Mouse (Mus musculus) erythroblast, adult 5-6 weeks (primary cell): Measurements from ENCODE around the gene Tbc1d30. TPM values are rescaled to one million over a fixed set of nuclear protein-coding genes. Genes with fewer than 3 reads are reported as not detected.
"Not testable (repeated sequence)": the region's sequence is repeated elsewhere in the genome, so short reads cannot be mapped to it uniquely, and the experiment has no call there.

Experiments used
- ATAC-seq: replicated peaks from 2 replicates; pipeline ENCODE4 v1.8.0; 2016; ENCODE audit warnings: moderate number of reproducible peaks, mild to moderate bottlenecking, moderate TSS enrichment, inconsistent platforms; ENCODE audit not compliant: poor library complexity, low FRiP score, severe bottlenecking
- total RNA-seq, 2 experiments: library from RNA; stranded (forward) in 1 of 2; stranded (reverse) in 1 of 2; fragments of 150-400 nt in 1 of 2; fragments of 200-764, 138-1000 nt in 1 of 2; gene quantifications; 2 replicates each; pipeline versions ENCODE4 v1.2.3 to v1.2.4; 2015 to 2017; ENCODE audit warnings: low replicate concordance in 2 of 2

Tbc1d30 gene
- total RNA-seq, 2 experiments from 2014 or later = 0.60 TPM; not detected in 1

DNA sequence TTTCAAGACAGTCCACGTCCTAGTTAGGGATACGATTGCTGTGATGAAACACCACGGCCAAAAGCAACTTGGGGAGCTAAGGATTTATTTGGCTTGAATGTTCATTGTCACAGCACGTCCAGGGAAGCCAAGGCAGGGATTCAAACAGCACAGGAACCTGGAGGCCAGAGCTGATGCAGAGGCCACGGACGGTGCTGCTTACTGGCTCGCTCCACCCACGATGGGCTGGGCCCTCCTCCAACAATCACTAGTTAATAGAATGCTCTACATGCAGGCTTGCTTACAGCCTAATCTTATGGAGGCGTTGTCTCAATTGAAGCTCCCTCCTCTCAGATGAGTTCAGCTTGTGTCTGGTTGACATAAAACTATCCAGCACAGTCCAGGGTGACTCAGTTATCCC lies 16.7 kb upstream of the Tbc1d30 start:
- ATAC-seq = no peak

DNA sequence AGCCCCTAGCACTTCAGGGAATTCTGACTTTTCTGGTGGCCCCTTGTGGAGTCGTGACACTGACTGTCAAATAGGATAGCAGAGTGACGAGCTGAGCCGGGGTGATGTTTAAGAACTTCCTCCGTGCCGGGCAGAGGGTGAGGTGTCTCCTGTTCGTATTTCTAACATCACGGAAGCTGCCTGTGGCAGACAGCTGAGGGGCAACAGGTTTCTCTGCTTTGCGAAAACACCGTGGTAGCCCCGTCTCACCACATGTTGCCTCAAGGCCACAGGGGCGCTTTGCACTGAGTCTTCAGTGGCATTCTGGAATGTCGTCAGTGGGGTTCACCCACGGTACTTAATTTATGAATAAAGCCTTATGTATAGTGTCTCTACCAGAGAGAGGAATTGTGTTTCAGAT lies 16.2 kb upstream of the Tbc1d30 start:
- ATAC-seq = no peak

DNA sequence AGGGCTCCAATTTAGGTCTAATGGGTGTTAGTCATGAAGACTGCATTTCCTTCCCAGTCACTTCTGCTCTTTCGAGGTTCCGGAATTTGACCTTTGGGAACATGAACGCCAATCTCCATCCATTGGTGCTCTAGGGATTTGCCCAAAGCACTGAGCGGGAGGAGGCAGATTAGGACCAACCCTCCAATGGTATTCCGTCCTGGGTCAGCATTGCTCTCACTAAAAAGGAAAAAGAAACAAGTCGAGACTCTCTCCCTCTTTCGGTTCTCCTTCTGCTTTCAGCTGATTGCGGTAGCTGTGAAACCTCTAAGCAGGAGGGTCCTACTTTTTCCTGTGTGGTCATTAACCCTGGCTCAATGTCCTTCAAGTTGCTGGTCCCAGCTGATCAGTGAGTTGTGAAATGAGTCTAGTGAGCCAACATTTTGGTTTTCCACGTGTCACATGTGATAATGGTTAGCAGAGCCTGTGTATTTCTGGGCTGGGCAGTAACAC lies 14.7 kb upstream of the Tbc1d30 start:
- no peak for ATAC-seq

DNA sequence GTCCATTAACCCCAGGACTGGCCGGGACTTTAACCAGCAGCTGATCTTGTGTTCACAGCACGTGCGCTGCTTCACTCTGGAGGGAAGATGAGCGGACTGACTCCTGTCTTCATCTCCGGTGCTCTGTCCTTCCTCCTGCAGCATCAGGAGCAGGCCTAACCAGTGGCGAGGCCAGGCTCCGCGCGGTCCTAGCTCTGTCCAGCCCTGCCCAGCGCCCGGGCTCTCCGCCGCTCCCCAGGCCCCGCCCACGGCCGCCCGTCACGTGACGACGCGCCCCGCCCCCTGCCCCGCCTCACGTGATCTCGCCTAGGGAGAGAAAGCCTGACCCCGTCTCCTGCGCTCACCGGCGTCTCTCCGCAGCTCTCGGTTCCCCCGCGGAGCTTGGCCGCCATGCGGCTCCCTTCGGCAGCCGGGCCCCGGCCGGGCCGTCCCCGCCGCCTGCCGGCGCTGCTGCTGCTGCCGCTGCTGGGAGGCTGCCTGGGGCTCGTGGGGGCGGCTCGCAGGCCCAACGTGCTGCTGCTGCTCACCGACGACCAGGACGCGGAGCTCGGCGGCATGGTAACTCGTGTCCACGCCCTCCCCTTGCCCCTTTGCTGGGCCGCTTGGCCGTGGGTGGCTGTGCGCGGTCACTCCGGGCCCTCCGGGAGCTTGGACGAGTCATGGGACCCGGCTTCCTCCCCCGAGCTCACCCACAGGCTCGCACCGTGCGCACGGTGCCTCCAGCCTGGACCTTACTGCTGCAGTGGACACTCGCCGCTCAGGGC lies 13.9 kb upstream of the Tbc1d30 start, which contains the start of gene Gns:
TSS of gene Gns (plus strand) at position 290 of the 764 bp plus-strand sequence.
- peak; percentile 80 for ATAC-seq

DNA sequence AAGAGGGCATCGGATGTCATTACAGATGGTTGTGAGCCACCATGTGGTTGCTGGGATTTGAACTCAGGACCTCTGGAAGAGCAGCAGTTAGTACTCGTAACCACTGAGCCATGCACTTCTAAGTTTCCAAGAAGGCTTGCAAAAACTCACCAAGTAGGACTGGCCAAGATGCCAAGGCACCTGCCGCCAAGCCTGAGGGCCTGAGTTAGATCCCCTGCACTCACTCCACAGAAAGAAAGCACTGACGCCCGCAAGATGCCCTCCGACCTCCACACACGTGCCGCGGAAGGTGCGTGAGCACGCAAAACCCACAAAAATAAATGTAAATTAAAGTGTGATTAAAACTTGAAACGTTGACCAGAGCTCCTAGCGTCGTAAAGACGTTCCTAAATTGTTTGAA lies 13.2 kb upstream of the Tbc1d30 start:
- ATAC-seq = no peak

DNA sequence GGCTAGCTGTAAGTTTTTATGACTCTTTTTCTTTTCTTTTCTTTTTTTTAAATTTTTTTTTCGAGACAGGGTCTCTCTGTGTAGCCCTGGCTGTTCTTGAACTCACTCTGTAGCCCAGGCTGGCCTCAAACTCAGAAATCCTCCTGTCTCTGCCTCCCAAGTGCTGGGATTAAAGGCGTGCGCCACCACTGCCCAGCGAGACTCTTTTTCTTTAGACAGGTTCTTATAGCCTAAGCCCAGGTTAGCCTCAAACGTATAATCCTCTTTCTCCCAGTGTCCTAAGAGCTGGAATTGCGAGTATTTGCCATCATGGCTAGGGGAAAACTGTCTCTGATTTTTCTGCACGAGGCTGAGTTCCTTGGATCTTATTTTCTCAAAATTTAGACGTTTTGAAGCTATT lies 12.1 kb upstream of the Tbc1d30 start:
- no peak for ATAC-seq

DNA sequence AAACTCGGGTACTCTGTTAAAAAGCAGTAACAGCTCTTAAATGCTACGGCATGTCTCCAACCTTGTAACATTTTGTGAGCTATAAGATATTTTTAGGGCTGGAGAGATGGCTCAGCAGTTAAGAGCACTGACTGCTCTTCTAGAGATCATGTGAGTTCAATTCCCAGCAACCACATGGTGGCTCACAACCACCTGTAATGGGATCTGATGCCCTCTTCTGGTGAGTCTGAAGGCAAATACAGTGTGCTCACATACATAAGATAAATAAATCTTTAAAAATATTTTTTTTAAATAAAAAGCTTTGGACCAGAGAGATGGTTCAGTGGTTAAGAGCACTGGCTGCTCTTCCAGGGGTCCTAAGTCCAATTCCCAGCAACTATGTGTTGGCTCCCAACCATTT lies 9.3 kb upstream of the Tbc1d30 start:
- ATAC-seq = no peak

DNA sequence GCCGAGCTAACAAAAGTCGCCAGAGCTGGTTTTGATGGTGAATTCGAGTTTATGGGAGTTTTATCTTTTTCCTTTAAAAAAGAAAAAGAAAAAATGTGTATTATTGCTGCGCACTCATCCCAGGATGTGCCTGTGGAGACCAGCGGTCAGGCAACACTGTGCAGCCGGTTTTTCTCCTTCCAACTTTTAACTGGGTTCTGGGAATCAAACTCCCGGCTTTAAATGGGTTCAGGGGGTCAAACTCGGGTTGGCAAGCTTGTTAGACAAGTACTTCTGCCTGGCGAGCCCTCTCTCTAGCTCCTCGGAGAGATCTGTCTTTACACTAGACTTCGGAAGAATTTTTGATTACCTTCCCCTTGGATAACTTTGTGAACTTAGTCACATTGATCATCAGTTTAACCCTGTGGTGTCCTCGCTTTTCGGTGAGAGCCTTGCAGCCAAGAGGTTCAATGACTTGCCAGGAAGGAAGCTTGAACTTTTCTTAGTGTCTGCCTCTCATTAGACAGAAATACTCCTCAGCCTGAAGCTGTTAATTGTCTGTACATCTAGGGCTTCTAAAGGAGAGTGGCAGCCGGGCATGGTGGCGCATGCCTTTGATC lies 713 bp upstream of the Tbc1d30 start:
- ATAC-seq = no peak

DNA sequence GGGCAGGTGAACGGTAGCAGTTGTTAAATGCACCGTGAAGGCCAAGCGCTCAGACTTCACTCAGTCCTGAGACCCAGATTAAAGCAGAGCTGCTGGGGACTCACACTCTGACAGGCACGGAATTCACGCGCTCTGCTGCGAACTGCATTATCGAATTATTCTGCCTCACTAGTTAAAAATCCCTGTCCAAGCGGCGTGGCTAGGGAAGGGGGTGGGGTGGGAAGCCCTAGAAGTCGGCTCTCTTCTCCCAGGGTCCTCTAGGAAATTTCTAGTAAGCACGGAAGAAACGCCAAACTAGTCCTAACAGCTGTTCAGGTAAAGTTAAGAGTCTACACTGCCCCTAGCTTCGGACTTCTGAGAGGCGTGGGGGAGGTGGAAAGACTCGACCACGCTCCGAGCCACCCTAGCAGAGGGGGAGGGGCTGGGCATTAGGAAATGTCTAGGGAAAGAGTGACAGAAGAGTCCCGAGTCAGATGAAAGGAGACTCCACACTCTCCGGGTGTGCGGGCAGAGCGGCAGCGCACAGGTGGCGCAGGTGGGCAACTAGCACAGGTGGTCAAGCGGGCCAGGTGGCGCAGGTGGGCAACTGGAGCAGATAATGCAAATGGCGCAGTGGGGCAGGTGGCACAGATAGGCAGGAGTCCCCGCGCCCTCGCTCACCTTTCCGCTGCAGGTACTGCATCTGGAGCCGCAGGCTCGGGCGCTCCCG lies 567 bp downstream of the Tbc1d30 start:
- ATAC-seq = no peak

DNA sequence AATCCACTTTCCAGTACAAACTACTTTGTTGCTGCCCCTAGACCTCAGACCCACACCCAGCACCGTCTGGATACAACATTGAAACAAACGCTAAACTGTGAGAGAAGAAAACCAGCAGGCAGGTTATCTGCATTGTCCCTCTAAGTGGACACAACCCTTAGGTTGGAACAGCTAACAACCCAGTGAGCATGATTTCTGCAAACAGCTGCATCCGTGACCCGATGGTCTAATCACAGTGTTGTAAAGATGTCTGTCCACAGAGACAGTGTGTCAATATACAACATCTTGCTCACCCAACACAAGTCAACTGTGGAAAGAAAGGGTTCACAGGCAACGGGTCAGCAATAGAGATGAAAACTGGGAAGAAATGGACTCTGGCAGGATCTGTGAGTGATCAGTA lies 1.8 kb downstream of the Tbc1d30 start:
- ATAC-seq = no peak

DNA sequence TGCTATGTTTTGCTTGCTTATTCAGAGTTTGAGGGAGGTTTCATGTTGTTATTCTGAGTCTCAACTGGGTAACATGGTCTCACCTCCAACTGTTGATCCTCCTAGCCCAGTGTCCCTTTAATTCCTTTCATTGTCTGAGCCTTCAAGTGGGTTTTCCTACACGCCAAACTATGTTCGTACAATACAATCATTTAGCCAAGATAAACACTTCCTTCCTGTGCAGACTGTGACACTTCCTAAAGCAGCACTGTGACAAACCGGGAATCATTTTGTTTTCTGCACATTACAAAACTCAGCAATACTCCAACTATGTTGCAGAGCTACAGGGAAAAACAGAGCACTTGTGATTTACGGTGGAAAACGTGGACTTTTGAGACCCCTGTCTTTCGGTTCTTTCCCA lies 7.2 kb downstream of the Tbc1d30 start:
- no peak for ATAC-seq

DNA sequence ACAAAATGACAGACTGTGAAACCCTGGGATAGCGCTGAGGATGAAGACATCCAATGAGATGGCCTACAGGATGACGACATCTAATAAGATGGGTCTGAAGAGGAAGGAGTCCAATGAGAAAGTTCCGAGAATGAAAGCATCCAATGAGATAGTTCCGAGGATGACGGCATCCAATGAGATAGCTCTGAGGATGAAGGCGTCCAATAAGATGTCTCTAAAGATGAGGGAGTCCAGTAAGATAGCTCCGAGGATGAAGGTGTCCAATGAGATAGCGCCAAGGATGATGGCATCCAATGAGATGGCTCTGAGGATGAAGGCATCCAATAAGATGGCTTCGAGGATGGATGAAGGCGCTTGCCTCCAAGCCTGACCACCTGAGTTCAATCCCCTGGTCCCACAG lies 8.8 kb downstream of the Tbc1d30 start:
- no peak for ATAC-seq

DNA sequence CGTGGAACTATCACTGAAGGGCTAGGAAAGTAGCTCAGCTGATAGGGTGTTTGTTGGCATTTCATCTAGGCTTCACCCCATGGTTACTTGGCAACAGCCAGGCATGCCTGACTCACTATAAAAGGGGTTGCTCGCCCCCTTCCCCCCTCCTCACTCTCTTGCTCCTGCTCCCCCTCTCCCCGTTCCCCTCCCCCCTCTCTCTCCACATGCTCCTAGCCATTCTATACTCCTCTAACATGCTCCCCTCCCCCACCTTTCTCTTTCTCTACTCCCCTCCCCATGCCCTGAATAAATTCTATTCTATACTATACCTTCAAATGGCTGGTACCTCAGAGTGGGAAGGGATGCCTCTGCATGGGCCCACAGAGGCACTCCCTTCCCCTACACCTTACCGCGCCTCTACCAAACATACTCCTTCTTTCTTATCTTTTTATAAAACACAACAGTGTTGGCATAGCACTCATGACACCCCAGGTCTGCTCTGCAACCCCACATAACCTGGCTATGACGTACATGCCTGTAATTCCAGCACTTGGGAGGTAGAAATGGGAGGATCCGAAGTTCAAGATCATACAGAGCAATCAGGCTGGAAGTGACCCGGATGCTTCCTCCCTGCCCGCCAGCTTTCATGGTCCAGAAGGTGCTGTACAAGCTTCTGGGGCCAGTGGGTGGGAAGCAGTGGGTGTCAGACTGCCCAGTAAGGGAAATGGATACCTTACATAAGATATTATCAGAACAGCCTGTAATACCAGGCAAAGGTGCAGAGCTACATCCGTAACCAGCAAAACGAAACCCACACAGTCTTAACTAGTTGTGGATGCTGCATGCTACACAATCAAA lies 10.1 kb downstream of the Tbc1d30 start:
- no peak for ATAC-seq

DNA sequence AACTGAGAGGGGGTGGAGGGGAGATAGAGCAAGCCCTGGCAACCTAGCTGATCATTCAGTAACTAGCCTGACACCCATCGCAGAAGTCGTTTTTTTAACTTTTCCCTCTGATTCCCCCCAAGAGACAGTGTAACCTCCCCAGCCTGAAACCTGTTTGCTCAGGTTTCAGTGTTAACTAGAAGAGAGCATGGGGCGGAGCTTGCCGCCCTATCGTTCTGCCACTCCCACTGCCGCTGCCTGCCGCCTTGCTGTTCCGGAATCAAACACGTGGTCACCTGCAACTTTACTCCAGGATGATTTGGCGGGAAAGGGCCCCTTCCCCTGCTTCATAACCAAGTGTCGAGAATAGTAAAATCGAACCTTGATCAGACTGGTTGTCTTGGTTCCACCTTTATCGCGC lies 14.5 kb downstream of the Tbc1d30 start:
- ATAC-seq = not testable (repeated sequence)

DNA sequence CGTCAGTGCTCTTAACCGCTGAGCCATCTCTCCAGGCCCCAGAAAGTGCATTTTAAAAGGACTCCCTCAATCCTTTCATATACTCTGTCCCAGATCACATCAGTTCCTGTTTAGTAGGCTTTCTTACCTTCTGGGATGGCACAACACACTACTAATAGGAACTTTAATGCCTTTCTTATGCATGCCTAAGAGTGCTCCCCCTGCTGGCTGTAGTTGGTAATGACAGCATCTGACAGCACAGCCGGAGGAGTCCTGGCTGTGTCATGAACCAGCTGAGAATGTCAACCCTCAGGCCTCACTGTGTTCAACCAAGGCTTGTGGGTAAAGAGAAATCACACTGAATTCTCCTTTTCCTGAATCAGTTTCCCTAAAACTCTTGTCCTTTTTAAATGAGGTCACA lies 16.5 kb downstream of the Tbc1d30 start:
- peak; percentile 74 for ATAC-seq

DNA sequence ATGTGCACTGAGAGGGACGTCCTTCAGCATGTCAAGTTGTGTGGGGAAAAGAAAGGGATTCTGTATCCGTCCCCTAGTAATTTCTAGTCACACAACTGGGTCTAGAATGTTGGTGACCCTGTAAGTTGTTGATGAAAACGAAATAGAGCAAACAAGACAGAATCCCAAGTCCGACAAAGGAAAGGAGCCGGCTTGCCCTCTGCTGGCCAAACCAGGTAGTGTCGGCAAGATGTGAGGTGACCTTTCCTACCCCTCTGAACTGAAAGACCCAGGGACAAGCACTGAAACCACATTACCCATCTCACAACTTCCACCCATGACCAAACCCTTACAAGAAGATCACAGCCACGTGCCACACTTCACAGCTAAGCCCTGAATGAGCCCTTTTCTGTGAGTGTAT lies 20.1 kb downstream of the Tbc1d30 start:
- peak; percentile 43; the same call in 1 of the 2 replicates for ATAC-seq

DNA sequence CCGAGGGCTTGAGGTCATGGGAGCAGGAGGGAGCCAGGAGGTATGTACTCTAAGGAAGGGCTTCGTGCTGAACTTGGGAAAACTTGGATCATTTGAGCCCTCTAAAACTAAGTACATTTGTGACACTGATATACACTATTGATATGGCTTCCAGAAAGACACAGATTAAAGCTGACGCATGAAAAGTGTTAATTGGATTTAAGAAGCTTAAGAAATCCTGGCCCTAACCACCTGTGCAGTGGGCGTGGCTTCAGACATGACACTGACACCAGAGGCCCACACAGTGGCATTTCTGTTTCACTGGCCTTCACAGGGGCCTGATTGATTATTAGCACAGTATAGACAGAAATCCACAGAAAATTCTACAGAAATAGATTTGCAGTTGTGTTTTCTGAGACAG lies 21.5 kb downstream of the Tbc1d30 start:
- no peak for ATAC-seq

DNA sequence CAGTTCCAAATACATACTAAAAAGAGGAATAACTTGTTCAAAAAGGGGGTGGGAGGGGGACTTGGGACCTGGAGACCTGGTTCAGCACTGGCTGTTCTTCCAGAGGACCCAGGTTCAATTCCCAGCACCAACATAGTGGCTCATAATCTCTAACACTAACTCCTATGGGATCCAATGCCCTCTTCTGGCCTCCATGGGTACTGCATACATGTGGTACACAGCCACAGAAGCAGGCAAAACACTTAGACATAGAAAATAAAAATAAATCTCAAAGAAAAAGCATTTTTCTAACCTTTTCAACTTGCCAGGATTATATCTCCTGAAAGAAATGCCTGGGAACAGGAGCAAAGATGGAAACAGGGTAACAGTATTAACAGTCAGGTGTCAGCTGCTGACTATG lies 24.9 kb downstream of the Tbc1d30 start:
- ATAC-seq = no peak

DNA sequence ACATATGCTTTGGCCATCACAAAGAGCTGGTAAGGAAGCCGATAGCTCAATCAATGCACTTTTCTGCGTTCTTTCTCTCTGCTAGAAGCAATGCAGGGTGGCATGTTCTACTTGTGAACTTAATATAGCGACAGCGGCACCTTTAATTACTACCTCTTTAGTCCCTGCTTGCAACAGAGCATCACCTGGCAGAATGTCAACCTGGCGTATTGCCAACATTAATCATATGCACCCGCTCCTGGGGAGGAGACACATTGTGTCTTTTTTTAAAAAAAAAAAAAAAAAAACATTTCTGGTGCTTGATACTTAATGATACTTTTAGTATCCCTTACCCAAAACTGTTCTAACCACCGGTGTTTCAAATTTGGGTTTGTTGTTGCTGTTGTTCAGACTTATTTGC lies 27.6 kb downstream of the Tbc1d30 start:
- ATAC-seq = no peak

DNA sequence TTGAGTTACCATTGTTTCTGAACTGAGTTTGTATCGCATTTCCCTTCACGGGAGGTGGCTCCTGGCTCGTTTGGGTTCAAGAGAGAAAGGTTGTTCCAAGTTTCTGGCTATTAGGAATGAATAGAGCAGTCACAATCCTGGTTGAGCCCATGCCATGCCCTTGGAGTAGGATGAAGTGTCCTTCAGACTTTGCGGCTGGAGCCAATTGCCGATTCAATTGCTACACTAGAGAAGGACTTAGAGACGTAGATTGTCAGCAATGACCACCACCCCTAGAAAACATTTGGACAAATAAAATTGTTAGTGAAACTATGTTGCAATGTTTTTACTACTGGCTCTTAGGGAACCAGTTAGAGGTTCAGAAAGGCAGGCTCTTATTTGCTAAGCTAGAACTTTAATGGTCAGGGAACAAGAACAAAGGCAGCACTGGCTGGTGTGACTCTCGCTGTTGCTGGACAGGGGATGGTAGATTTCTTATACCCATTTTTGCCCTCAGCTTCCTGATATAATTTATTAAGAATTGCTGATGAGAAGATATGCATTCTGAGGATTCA lies 32.6 kb downstream of the Tbc1d30 start:
- no peak for ATAC-seq
